Mouse (Mus musculus): Measurements from ENCODE around the gene Kcnn3. TPM values are rescaled to one million over a fixed set of nuclear protein-coding genes. Genes with fewer than 3 reads are reported as not detected.

The Kcnn3 gene
- total RNA-seq, 2 experiments from 2014 or later, result 25.6 to 29.1 TPM

DNA sequence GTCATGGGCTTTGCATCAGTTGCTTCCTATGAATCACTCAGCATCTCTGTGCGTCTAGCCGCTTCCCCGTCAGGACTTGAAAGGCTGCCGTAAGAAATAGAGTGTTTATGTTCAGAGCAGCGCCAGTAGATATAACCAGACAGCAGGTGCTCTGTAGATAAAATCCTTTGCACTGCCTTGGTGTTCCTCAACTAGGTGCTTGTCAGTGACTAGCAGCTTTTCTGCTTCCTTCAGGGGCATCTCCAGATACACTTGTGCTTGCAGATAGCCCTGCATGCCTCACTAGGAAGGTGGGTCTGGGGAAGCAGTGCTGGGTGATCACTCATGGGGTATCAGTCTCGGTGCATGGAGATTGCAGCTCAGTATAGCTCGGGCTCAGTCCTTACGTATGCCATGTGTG, 123.4 kb downstream of the Kcnn3 start:
- no peak for DNase-seq (ENCODE audit: low spot score in 2 of 2)
- H3K4me3 ChIP-seq, result no peak overlapping the region
- H3K27ac ChIP-seq, result no peak overlapping the region
- no peak for TF ChIP-seq CTCF (conservative IDR thresholded peaks at IDR 0.05)

DNA sequence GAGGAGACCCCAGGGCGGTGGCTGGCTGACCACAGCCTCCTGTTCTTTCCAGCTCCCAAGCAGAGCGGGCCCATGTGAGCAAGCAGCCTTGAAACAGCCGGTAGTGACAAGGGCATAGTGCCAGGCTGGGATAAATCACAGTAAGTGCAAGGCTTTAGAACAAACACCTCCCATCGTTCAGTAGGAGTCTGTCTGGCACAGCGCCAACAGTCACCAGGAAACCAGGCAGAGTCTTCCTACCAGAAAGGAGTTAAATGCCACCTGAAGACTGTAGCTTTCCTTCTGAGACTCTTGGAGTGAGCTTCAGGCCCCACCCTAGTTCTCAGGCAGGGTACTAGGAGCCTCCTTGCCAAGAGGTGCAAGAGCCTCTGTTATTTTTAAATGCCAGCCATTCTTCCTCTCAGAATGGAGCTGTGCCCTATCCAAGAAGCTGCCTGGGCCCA, 126.9 kb downstream of the Kcnn3 start:
- no peak for TF ChIP-seq CTCF (conservative IDR thresholded peaks at IDR 0.05)
- Histone ChIP-seq H3K4me3 (no peak overlapping the region), H3K27ac (peak overlapping the region; percentile 89)
- peak; percentile 84 to 87 for DNase-seq (ENCODE audit: low spot score in 2 of 2)

DNA sequence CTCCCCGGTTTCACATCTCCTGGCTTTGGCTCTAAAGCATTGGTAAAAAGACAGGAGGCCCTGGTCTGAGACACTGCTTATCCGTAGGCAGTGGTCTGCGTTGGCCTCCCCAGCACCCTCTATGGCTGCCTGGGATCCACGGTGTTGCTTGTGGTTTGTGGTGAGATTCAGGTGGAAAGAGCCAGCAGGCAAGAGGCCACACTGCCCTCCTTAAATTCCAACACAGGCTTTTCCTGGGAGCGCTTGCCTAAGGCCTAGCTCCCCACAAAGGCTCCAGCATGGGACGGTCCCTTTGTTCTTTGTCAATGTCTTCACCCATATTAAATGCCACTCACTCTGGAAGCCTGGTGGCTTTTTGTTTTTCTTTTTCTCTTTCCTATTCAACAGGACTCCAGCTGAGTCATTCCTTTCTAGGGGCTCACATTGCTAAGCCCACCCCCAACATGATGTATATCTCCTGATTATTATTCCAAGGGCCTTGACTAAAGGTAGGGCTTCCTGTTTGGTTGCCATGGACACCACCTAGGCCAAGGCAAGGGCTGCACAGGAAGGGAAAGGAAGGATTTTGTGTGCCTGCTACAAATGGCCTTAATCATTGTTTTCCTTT, 127.4 kb downstream of the Kcnn3 start:
- Histone ChIP-seq H3K27ac (peak overlapping the region; percentile 89), H3K4me3 (no peak overlapping the region)
- no peak for TF ChIP-seq CTCF (conservative IDR thresholded peaks at IDR 0.05)
- no peak for DNase-seq (ENCODE audit: low spot score in 2 of 2)

DNA sequence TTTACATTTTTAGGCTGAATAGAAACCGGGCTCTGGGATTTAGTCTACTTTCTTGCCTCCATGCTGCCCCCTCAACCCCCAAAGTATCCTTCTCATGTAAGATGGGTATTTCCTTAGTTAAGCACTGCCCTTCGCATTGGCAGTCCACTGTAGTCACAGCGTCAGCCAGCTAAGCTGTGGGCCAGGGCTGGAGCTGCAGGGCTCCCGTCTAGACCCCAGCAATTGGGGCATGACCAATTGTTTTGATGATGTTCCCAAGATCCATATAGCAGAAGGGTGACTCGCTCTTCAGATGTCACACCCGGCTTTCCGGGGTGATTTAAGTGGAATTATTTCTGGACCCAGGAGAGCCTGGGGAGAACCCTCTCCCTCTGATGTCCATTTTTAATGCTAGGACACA, 129.9 kb downstream of the Kcnn3 start:
- H3K4me3 ChIP-seq, result no peak overlapping the region
- no peak overlapping the region for H3K27ac ChIP-seq
- no peak for TF ChIP-seq CTCF (conservative IDR thresholded peaks at IDR 0.05)
- DNase-seq (ENCODE audit: low spot score in 2 of 2), result no peak

DNA sequence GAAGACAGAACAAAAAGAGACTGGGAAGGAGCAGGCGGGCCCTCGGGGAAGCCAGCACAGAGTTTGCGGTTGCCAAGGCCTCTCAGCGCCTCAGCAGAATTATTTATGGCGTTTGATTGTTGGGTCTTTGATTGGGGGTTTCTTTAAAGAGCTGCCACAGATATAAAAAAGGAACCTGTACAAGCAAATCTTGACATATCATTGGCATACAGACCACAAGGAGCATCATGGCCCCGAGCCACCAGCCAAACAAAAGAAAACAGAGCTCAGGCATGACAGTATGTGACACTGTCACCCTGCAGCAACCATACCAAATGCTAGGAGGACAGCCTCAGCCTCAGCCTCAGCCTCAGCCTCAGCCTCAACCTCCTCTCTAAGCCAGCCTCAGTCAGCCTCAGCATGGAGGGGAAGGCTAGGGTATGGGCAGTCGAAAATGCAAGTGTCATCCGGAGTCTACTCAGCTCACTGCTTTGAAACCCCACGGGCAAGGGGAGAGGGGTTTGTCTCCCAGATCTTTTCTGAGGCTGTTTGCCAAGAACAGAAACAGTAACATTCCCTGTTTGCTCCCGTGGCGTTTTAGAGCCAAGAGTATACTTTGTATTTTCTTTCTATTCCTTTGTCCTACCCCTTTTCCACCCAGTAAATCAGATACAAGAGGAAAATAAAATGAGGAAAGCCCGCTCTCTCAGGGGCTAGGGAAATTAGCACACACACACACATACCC, 133.4 kb downstream of the Kcnn3 start:
- no peak for DNase-seq (ENCODE audit: low spot score in 2 of 2)
- Histone ChIP-seq H3K4me3 (no peak overlapping the region), H3K27ac (peak overlapping the region; percentile 36)
- no peak for TF ChIP-seq CTCF (conservative IDR thresholded peaks at IDR 0.05)

DNA sequence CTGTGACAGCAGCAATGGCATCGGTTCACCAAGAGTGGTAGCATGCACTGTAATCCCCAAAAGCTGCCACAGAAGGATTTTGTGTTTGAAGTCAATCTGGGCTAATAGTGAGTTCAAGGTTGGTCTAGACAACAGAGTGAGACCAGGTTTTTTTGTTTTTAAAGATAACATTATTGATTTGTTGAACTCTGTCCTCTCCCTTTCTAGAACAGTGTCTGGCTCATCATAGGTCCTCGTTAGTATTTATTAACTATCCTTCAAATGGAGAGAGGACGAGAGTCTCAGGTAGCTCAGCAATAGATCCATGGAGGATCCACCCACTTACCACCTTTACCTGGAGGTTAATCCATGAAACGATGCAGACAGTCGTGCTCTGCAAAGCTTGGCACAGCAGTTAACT, 137.1 kb downstream of the Kcnn3 start:
- TF ChIP-seq CTCF (conservative IDR thresholded peaks at IDR 0.05), result no peak
- no peak for DNase-seq (ENCODE audit: low spot score in 2 of 2)
- Histone ChIP-seq H3K4me3 (no peak overlapping the region), H3K27ac (no peak overlapping the region)

DNA sequence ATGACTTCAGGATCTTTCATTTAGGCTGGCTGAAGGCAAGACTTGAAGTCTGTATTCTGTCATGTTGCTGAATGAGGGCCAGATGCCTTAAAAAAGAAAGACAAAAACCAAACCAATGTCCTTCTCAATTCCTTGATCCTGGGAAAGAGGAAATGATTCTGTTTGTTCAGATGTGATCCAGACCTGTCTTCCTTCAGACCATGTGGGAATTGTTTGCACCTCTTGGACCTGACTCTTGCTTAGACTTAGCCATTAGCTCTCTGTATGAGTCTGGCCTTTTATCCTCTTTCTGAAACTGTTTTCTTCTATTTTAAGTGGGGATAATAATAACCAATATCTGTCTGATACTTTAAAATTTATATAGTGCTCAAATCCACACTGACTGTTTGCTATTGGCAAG, 138.5 kb downstream of the Kcnn3 start:
- DNase-seq (ENCODE audit: low spot score in 2 of 2), result no peak
- peak overlapping the region; percentile 59 for H3K27ac ChIP-seq

DNA sequence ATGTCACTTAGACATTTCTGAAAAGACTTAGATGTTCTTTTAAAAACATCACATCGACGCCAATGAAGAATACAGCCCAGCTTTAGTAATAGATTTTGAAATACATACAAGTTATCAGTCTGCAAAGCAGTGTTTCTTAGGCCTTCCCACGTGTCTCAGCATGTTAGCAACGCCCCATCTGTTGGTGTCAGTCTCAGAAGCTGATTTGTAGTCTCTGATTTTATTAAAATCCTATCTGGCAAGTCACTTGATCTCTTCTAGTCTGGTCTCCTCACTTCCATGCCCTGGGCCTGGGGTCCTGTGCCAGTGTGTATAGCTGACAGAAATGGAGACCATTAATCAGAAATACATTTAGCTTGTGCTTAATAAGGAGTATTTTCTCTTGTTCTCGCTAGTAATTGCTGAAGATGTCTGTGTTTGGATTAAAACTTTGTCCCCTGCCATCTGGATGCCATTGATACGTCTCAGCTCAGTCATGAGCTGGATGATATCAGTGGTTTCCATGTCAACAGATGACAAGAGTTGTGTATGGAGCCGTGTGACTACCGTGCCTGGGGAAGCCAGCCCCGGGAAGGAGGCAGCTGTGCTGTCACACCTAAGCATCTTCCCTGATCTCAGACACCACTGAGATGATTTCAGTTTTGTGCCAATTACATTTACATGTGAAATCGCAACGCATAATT, 140.1 kb downstream of the Kcnn3 start:
- Histone ChIP-seq H3K27ac (peak overlapping the region; percentile 83), H3K4me3 (no peak overlapping the region)
- peak in 1 of 2 experiments; percentile 66 for DNase-seq (ENCODE audit: low spot score in 2 of 2)
- TF ChIP-seq CTCF (conservative IDR thresholded peaks at IDR 0.05), result no peak

More for the DNA sequence above, 138.5 kb downstream of the Kcnn3 start:
- no peak for TF ChIP-seq CTCF (conservative IDR thresholded peaks at IDR 0.05)
- no peak overlapping the region for H3K4me3 ChIP-seq

DNA sequence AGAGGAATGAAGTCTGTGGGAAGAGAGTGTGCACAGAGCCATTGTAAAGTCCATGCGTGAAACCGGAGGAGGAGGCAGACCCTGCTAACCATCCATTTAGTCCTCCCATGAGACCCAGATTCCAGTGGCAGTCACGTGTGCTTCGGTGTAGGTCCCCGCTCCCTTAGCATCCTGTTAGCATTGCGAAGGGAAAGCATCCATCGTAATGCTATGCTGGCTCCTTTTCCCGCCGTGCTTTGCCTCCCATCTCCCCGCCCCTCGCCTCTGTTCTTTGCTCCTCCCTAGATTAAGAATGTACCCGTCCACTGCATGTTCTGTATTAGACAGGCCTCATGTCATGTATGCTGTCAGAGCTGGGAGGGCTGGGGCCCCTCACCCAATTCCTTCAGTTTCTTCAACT, 144.8 kb downstream of the Kcnn3 start:
- TF ChIP-seq CTCF (conservative IDR thresholded peaks at IDR 0.05), result no peak
- H3K27ac ChIP-seq, result no peak overlapping the region
- no peak for DNase-seq (ENCODE audit: low spot score in 2 of 2)
- H3K4me3 ChIP-seq, result no peak overlapping the region

DNA sequence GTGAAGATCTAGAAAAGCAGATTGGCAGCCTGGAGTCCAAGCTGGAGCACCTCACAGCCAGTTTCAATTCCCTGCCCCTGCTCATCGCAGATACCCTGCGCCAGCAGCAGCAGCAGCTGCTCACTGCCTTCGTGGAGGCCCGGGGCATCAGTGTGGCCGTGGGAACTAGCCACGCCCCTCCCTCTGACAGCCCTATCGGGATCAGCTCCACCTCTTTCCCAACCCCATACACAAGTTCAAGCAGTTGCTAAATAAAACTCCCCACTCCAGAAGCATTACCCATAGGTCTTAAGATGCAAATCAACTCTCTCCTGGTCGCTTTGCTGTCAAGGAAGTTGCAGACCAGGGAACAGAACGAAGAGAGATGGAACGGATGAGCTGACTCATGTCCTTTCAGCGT, 147.2 kb downstream of the Kcnn3 start:
- H3K4me3 ChIP-seq, result no peak overlapping the region

DNA sequence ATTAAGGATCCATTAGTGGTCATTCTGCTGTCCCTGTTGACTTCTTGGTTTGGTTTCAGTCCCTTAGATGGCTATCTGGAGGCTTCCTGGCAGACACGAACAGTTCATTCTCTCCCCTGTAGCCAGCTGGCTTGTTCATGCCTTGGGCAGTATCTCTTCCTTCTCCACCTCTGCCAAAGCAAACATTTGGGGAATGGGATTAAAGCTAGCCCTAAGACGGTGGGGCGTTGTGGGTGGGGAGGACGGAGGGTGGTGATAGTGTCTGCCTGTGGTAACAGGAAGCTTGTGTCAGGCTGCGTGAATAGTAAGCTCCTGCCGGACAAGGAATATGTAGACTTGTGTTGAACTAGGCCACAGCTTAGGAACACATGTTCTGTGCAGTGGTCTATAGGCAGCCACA, 151.4 kb downstream of the Kcnn3 start:
- no peak for TF ChIP-seq CTCF (conservative IDR thresholded peaks at IDR 0.05)
- no peak overlapping the region for H3K4me3 ChIP-seq
- no peak overlapping the region for H3K27ac ChIP-seq
- no peak for DNase-seq (ENCODE audit: low spot score in 2 of 2)

More for the DNA sequence above, 147.2 kb downstream of the Kcnn3 start:
- DNase-seq (ENCODE audit: low spot score in 2 of 2), result no peak
- no peak overlapping the region for H3K27ac ChIP-seq
- no peak for TF ChIP-seq CTCF (conservative IDR thresholded peaks at IDR 0.05)

DNA sequence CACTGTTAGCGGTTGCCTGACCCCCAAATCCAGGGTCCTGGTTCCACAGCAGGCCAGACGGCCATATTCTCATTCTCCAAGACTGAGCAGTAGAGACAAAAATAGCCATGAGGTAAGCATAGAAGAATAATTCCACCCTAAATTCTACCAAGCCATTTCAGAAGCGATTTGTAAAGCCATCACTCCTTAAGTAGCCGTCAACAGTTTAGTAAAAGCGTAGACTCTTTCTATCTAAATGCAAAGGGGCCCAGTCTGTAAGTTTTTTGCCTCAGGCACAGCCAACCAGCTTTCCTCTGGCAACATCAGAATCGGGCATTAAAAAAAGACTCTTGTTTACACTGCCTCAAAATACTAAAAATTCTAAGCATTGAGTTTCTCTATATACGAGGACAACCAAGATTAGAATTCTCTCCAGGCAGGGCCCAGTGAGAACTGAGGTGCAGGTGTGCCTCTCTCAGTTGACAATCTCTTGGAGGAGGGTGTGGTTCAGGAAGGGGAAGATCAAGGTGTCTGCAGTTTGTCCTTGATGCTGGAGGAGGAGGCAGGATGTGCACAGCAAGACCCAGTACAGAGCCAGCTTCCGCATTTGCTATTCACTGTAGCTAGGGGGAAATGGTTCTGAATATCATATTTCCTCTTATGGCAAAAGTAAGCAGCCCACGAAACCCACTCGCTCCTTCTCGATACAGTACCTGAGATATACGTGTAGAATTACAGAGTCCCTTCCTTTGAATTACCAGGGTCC, 152.8 kb downstream of the Kcnn3 start:
- TF ChIP-seq CTCF (conservative IDR thresholded peaks at IDR 0.05), result no peak
- no peak overlapping the region for H3K4me3 ChIP-seq
- H3K27ac ChIP-seq, result no peak overlapping the region
- no peak for DNase-seq (ENCODE audit: low spot score in 2 of 2)

DNA sequence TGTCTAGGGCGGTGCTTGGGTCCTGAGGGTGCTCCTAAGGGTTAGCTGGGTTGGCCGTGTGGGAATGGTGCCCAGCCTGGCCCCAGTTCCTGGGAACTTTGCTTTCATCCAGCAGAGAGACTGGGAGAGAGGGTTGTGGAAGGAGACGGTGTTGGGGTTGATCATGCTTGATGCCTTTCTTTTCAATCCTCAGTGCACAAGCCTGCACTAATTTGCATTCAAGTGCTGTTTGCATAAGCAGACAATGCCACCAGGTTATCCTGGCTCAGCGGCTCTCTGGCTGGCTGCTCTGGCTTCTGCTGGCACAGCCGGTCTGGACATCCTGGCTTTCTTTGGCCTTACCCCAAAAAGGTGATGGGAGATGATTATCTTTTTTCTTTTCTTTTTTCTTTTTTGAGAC, 157.7 kb downstream of the Kcnn3 start:
- no peak for DNase-seq (ENCODE audit: low spot score in 2 of 2)
- Histone ChIP-seq H3K4me3 (no peak overlapping the region), H3K27ac (no peak overlapping the region)
- no peak for TF ChIP-seq CTCF (conservative IDR thresholded peaks at IDR 0.05)
